Mouse (Mus musculus): ENCODE measurements at regions not wholly inside any gene's neighbourhood (a gene's known extent, or its start where the extent isn't known, plus 50 kb on each side); places are given as distances from the start of the nearest gene placed in this dataset.

DNA sequence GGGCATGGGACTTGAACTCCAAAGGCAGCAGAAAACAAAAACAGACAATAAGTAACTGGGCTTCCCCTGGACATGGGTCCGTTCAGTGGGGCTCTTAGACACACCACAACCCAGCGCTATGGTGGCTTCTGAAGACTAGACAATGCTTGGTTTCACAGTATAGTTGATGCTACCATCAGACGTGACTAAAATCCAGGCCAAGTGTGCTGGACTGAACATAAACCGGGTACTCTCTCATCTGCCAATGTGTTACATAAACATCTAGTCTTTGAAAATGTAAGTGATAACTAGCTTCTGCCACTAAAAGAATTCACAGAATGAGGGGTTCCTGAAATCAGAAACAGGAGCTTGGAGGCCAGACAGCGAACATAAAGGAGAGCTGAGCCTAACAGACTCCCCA lies 251.7 kb upstream of the Thrb start:
- TF ChIP-seq CTCF (IDR thresholded peaks at IDR 0.05; ENCODE audit: extremely low read depth, insufficient read depth, low read length) = no peak
- TF ChIP-seq POLR2A (IDR thresholded peaks at IDR 0.05; ENCODE audit: extremely low read depth, insufficient read depth, low read length) = no peak

All from cortical plate, adult 2 months (tissue).